Mouse (Mus musculus): Measurements from ENCODE around the gene Iba57.

The Iba57 gene

DNA sequence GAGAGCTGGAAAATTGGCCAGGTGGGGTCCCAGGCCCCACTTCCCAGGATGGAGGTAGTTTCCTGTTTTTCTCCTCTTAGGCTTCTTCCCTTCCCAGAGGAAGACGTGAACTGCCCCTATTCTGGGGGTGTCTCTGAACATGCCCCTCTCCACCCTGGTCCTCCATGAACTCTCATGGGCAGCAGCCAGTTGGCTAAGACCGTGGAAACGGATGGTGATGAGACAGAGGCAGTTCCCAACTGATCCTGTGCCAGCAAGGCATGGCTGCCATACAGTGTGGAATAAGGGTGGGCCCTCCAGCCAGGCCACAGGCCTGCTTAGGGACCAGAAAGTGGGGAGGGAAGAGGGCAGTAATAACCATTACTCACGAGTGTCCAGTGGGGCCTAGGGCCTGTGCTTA lies 7.0 kb upstream of the Iba57 start:
- DNase-seq, result no peak

- no peak for DNase-seq
Observed at GRCm38 (mm10) chr11:59169807-59170206, 6.3 kb upstream of the Iba57 start.

- no peak for DNase-seq
Observed at GRCm38 (mm10) chr11:59165616-59166241, 2.2 kb upstream of the Iba57 start.

- DNase-seq, result no peak
Observed at GRCm38 (mm10) chr11:59164384-59164783, 845 bp upstream of the Iba57 start.

DNA sequence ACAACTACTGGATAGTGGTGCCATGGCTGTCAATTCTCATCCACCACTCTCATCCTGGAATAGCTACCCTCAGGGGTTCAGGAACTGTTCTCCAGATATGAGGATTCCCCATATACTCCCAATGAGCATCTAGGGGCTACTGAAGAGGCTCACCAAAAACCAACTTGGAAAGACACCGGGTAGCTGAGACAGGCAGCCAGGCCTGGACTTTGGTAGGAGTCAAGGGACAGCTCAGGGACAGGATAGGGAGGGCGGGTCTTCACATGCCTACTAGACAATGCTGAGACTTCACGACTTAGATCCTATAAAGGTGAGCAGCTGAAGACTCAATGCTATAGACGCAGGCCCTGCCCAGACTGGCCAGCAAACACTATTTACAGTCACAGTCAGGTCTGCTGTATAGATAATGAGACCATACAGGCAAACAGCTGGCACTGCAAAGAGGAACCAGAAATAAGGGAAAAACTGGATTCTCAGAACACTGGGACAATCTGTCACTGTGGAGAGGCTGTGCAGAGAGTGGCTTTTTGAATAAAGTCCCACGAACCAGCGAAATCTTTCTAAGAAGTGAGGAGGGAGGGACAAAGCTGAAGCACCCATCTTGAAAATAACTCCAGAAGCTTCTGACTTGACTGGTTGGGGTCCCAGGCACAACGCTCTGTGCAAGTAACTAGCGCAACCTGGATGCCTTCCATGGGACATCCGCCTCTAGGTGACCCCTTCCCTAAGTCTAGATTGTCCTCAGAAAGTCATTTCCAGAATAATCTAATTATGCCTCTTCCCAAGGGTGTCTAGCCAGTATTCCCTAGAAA lies 890 bp downstream of the Iba57 start:
- DNase-seq, result no peak

DNA sequence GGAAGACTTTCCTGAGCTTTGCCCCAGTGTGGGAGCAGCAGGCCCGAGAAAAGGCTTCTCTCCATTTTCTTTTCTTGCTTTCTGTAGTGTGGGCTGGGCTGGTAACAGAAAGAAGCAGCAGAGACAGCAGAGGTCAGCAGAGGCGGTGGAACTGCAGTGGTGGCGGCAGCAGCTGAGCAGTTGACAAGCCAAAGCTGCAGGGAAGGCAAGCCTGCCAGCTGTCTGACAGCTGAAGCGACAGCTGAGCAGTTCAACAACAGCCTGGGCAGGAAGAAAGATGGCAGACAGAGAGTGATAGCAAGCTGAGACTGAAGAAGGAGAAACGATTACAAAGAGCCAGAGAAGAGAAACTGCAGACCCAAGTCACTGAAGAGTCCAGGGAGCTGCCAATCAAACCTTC lies 2.1 kb downstream of the Iba57 start:
- no peak for DNase-seq

DNA sequence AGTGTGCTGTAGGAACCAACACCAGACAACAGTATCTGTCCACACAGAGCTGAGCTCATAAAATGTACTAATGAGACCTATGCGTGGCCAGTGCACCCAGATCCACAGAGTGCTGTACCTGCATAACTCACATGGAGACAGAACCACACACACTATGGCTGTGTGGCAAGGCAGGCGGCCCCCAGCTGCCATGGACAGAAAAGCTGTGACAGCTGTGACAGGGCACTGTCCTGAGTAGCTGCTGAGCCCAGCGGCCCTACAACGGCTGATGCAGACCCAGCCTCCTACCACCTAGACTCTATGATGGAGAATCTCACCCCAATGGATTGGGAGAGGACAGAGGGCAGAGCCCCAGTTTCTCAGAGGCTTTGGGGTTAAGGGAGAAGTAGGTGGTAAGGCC lies 4.0 kb downstream of the Iba57 start:
- no peak for DNase-seq

DNA sequence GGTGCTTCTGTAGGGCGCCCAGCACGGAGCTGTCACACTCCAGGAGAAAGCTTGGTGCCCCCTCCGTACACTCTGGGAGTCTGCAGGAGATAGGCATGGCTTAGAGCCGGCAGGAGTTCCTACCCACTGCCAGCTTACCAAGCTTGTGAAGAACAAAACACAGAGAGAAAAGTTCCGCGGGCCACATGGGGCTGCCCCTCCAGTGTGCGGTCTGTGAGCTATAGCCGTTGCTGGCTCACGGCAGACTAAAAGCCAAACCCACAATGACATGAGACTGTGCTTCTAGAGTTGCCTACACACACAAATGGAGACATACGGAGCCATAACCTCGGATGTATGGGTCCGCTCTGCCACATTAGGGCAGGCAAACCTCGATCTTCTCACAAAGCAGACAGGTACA lies 4.4 kb downstream of the Iba57 start:
- no peak for DNase-seq

GRCm38 (mm10) chr11:59155900-59156299 lies 7.6 kb downstream of the Iba57 start:
- DNase-seq, result no peak

GRCm38 (mm10) chr11:59154220-59154619 lies 9.3 kb downstream of the Iba57 start:
- DNase-seq, result no peak

- DNase-seq, result no peak
Observed at GRCm38 (mm10) chr11:59151729-59152128, 11.8 kb downstream of the Iba57 start.

DNA sequence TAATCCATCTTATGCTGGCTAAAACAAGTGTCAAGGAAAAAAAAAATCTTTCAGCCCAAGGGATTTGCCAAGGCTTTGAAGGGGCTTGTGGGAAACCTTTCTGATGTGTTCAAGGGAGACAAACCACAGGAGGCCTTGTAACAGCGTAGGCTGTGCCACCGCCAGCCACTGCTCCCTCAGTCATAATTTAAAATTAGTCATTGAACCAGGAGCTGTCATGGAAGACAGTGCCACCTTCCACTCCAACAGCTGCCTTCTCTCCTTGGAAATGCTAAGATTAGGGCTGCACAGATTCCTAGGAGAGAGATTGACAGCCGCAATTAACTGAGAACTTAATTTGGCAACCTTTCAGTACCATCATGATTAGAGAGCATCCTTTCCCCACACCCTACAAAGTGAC lies 14.2 kb downstream of the Iba57 start:
- no peak for DNase-seq

GRCm38 (mm10) chr11:59142962-59143361 lies 20.6 kb downstream of the Iba57 start:
- no peak for DNase-seq

- no peak for DNase-seq
Observed at GRCm38 (mm10) chr11:59141772-59142370, 21.7 kb downstream of the Iba57 start.

GRCm38 (mm10) chr11:59138537-59139486 lies 24.7 kb downstream of the Iba57 start:
- no peak for DNase-seq

DNA sequence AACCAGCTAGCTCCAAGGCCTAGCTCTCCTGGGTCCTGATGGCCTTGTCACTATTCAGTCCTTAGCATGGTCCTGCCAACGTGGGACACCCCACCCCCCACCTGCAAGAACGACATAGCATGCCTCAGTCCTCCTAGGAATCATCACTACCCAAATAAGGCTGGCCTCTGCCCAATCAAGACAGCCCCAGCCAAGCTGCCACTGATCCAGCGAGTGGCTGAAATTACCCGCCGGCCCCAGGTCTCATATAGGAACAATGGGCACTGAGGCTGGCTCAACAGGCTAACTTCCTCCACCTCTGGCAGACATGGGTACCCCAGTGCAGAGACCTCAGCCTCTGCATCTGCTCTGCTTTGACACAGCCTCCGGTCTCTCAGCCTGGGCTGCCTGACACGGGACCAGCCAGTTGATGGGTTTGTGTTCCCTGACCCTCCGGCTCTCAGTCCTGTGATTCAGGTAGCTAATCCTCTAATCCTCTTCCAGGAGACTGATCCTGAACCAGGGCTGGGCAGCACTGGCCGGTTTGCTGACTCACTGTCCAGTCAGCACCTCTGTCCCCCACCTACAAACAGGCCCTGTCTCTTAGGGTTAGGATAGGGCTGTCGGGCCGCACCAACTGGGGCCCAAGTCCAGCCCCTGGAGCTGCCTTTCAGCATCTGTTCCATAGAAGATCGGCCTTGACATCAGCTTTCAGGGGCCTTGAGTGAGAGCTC lies 26.4 kb downstream of the Iba57 start:
- DNase-seq, result no peak

GRCm38 (mm10) chr11:59135904-59136452 lies 27.6 kb downstream of the Iba57 start, which contains the start of gene Obscn:
Gene Obscn, minus strand, starts transcription at chr11:59136402.
- DNase-seq, result no peak

DNA sequence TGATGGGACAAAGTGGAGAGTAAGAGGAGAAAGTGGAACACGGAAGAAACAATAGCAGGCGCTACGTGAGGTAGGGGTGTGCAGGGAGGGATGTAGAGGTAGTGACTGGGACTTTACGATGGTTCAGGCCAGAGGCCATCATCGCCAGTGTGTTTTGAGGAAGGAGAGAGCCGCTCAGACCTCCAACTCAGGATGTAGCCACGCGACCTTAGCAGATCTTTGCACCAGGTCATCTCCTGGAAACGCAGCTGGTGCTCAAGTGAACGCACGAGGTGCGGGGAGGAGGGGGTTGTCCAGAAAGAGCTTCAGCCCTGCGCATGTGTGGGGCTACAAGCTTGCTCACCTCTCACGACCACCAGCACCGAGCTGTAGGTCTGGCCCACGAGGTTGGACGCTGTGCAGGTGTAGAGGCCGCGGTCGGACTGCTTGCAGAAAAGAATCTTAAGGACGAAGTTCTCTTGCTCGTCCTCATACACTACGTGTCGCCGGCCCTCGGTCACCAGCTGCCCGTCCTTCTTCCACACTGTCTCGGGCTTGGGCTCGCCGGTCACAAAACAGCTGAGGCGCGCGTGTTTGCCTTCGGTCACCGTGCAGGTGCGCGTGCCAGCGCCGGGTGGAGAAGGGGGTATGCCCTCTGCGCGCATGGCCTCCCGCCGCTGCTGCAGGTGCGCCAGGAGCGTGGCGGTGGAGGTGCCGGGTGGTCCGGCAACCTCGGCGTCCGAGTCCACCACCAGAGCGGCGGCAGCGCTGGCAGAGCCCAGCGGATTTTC lies 28.3 kb downstream of the Iba57 start:
- no peak for DNase-seq

DNA sequence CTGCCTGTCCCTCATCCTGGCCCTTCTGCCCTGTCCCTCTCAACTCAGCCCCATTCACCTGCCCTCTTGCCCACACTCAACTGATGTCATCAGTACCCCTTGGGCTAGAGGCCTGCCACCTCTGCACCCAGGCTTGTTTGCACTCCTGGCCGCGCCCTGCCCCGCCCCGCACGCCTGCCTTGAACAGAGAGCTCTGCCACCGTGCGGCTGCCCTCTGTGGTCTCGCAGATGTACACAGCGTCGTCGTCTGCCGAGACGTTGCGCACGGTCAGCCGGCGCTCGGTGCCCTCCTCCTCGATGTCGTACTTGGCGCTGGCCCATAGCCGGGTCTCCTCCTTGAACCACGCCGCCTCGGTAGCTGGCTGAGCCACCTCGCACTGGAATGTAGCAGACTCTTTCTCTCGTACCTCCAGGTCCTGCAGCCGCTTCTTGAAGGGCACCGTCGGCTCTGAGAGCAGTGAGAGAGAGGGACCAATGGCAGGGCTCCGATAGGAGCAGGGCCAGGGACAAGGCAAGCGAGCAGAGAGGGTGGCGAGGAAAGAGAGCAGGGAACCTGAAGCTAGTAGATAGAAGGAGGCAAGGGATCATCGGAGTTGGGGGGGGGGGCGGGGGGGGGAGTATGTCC lies 29.1 kb downstream of the Iba57 start:
- no peak for DNase-seq

- DNase-seq, result no peak
Observed at GRCm38 (mm10) chr11:59132065-59132464, 31.5 kb downstream of the Iba57 start.

Data from cerebellum, postnatal 25 days (tissue).